Mouse (Mus musculus) spleen, adult 10 weeks (tissue): Measurements from ENCODE around the gene Lrtm2. TPM values are rescaled to one million over a fixed set of nuclear protein-coding genes. Genes with fewer than 3 reads are reported as not detected.

ENCODE experiments used
- polyA plus RNA-seq: library from polyadenylated mRNA; stranded (reverse); fragments of 350-450 nt; fragmentation: Illumina TruSeq; extraction: RNeasy Lipid Tissue Mini Kit (QIAGEN cat#74804); gene quantifications from one replicate; pipeline ENCODE4 v1.2.3, GENCODE M21; 2015; ENCODE audit warnings: low replicate concordance; ENCODE audit not compliant: insufficient read depth

Gene Lrtm2
- polyA plus RNA-seq, result 0.36 TPM

GRCm38 (mm10) chr6:119330506-119330905, at the start of gene Lrtm2:
Lrtm2 (minus strand) TSS chr6:119330766.

Other genes starting within 250 kb of the Lrtm2 start
- gene Dcp1b, start 155.5 kb downstream of the Lrtm2 start, polyA plus RNA-seq, result 16.5 TPM
- 3.1 TPM for gene Cacna1c, start 134.3 kb downstream of the Lrtm2 start, polyA plus RNA-seq
- gene Cacna2d4, start 94.2 kb downstream of the Lrtm2 start, polyA plus RNA-seq, result 2.0 TPM
- 59.8 TPM for gene Adipor2, start 86.9 kb upstream of the Lrtm2 start, polyA plus RNA-seq
- 33.4 TPM for gene Fbxl14, start 148.9 kb upstream of the Lrtm2 start, polyA plus RNA-seq
- gene Wnt5b, start 213.6 kb upstream of the Lrtm2 start, polyA plus RNA-seq, result 0.84 TPM